Mouse (Mus musculus) neural tube, embryonic 12.5 days (tissue): Measurements from ENCODE around the gene Foxr1. TPM values are rescaled to one million over a fixed set of nuclear protein-coding genes. Genes with fewer than 3 reads are reported as not detected.
"Not testable (repeated sequence)": the region's sequence is repeated elsewhere in the genome, so short reads cannot be mapped to it uniquely, and the experiment has no call there.

Experiments
- ATAC-seq: fragments of 200-750 bp; cut with Nextera tagmentation; 2 replicates; pipeline ENCODE4 v1.8.0; 2017; ENCODE audit warnings: low read depth, mild to moderate bottlenecking, moderate TSS enrichment, moderate library complexity; ENCODE audit not compliant: low FRiP score
- H3K27ac ChIP-seq: fragments of 300-500 bp; sonication (generic); 2 replicates; pipeline ENCODE4 v1.5.1; 2016
- H3K27me3 ChIP-seq: fragments of 300-500 bp; sonication (generic); replicated peaks from 2 replicates; pipeline ENCODE4 v1.6.1; 2016; ENCODE audit warnings: mild to moderate bottlenecking
- H3K36me3 ChIP-seq: fragments of 300-500 bp; sonication (generic); 2 replicates; pipeline ENCODE4 v1.6.1; 2016; ENCODE audit warnings: mild to moderate bottlenecking
- H3K4me1 ChIP-seq: fragments of 300-500 bp; sonication (generic); 2 replicates; pipeline ENCODE4 v1.6.1; 2016
- H3K4me2 ChIP-seq: fragments of 300-500 bp; sonication (generic); replicated peaks from 2 replicates; pipeline ENCODE4 v1.6.1; 2016; ENCODE audit warnings: mild to moderate bottlenecking
- H3K4me3 ChIP-seq: fragments of 300-500 bp; sonication (generic); 2 replicates; pipeline ENCODE4 v1.5.1; 2016
- H3K9ac ChIP-seq: fragments of 300-500 bp; sonication (generic); 2 replicates; pipeline ENCODE4 v1.6.1; 2016; ENCODE audit warnings: mild to moderate bottlenecking
- H3K9me3 ChIP-seq: fragments of 300-500 bp; sonication (generic); 2 replicates; pipeline ENCODE4 v1.6.1; 2016; ENCODE audit warnings: mild to moderate bottlenecking
- WGBS: fragments of 180-500 bp; shearing (Covaris S2); methylation state at CpG from one replicate; pipeline ENCODE4 v1.1.7; 2016; 5-methylcytosine and 5-hydroxymethylcytosine counted together
- polyA plus RNA-seq: library from polyadenylated mRNA; unstranded; fragments of >200 nt; fragmentation: Nextera tagmentation; extraction: Ambion mirVana; gene quantifications from 2 replicates; pipeline ENCODE4 v1.2.1, GENCODE M21; 2016

Gene Foxr1
- polyA plus RNA-seq, 1 experiment from 2014 or later, result not detected

DNA sequence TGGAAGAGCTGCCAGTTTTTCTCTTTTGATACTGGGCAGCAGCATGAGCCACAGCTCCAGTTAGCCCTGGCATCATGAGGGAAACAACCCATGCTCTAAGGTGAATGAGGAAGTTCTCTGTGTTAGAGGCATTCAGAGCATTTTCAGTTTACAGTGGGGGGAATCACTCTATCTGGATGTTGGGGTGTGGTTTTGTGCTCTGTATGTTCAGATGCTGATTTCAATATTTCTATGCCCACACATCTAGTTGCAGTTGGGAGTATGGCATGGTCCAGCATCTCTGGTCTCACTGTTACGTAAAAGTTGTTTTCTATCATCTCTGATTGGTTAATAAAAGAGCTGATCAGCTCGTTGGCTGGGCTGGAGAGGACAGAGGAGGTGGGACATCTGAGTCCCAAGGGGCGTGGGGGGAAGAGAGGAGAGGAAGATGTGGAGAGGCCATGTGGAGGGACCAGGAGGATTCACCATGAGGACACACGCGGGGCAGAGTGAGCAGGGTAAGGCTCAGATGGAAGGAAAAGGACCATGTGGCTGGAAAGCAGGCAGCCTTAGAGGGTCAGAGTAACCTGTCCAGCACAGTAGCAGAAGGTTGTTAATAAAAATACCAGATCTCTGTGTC is 20.5 kb downstream of the Foxr1 start:
- Histone ChIP-seq H3K27me3 (no peaks in the 10 kb centered on the region), H3K9me3 (no peaks in the 10 kb centered on the region), H3K9ac (no peak overlapping the region), H3K4me1 (peaks cover 8% of the 10 kb centered on the region), H3K27ac (no peak overlapping the region), H3K4me3 (no peak overlapping the region), H3K36me3 (no peaks in the 10 kb centered on the region), H3K4me2 (no peak overlapping the region)
- ATAC-seq, result no peak
- WGBS, result 86% methylated on average over 5 of the region's 5 CpGs

DNA sequence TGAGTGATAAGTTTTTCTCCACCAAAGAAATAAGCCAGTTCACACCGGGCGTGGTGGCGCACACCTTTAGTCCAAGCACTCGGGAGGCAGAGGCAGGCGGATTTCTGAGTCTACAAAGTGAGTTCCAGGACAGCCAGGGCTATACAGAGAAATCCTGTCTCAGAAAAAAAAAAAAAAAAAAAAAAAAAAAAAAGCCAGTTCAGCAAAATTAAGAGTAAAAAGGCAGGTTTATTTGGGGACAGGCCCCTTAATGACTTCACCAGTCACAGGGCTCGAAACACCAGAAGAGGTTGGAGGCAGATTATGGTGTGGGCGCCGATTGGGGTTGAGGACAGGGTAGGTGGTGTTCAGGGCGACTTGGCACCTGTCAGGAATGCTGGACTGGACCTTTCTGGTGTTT is 21.2 kb downstream of the Foxr1 start:
- not testable (repeated sequence) for H3K4me3 ChIP-seq, H3K4me2 ChIP-seq, H3K4me1 ChIP-seq, ATAC-seq, H3K9ac ChIP-seq, H3K27ac ChIP-seq, H3K9me3 ChIP-seq, H3K36me3 ChIP-seq, H3K27me3 ChIP-seq
- 93% methylated on average over 9 of the region's 9 CpGs for WGBS

DNA sequence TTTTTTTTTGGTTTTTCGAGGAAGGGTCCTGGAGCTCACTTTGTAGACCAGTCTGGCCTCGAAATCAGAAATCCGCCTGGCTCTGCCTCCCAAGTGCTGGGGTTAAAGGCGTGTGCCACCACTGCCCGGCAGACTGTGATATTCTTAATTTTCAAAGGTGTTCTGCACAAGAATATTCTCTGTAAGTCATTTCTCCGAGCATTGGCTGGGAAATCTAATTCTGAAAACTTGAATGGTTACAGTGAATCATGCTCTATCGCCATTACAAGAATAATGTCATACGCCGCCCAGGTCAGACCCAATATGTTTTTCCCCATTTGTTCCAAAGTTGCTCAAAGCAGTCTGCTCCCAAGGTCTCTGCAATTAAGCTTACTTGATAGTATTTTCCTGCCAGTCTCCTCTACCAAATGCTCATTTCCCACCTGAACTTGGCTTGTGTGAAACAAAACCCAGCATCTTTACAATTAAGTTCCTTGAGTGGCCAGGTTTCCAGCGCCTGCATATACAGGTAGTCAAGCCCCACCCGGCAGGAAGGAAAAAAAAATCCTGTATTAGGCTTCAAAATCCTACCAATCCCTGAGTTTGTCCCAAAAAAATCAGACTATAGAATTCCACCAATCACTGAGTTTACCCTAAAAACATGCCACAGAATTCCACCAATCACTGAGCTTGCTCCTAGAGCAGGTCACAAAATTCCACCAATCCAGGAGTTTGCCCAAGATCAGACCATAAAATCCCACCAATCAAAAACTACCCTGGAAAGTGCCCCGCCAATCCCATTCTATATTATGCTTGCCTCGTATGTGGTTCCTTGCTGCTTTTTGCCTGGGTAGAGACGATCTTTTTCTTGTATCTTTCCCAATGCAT is 22.2 kb downstream of the Foxr1 start, which contains the start of gene Ccdc84:
Gene Ccdc84 (minus strand): TSS at position 51 of the 867 bp plus-strand sequence.
- peak within 1 kb of the TSS; percentile 70 for H3K4me3 ChIP-seq
- no peak for ATAC-seq
- 83% methylated on average over 14 of the region's 14 CpGs for WGBS
- H3K36me3 ChIP-seq, result peaks cover 12% of the 10 kb centered on the region
- peaks cover 8% of the 10 kb centered on the region for H3K4me1 ChIP-seq
- H3K27ac ChIP-seq, result peak within 1 kb of the TSS; percentile 37; the same call in 1 of the 2 replicates
- H3K9me3 ChIP-seq, result no peaks in the 10 kb centered on the region
- H3K4me2 ChIP-seq, result peak within 1 kb of the TSS; percentile 92
- peak within 1 kb of the TSS; percentile 77 for H3K9ac ChIP-seq
- H3K27me3 ChIP-seq, result no peaks in the 10 kb centered on the region

DNA sequence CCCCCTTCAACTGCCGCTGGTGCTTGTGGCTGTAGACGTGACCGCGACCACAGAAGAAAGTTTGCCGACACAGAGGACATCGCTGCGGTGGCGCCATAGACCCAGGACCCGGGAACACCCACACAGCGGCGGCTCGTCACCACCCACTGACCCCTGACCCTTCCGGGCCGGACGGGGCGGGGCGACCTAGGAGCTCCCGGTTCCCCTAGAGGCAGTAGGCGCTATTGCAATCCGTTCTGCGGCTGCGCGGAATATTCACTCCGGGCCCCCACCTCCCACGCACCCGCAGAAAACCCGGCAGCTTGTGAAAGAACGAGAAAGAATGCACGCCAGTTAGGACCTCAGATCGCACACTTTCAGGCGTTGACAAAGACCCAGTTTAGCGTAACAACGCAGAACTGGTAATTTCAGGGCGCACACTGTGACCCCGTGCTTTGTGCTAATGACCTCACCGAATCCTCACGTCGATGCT is 23.0 kb downstream of the Foxr1 start:
- peaks cover 8% of the 10 kb centered on the region for H3K4me1 ChIP-seq
- ATAC-seq, result peak; percentile 90
- H3K9ac ChIP-seq, result peak overlapping the region; percentile 77
- H3K9me3 ChIP-seq, result no peaks in the 10 kb centered on the region
- under 1% methylated on average over 38 of the region's 38 CpGs for WGBS
- H3K4me2 ChIP-seq, result peak overlapping the region; percentile 92
- H3K36me3 ChIP-seq, result peaks cover 18% of the 10 kb centered on the region
- peak overlapping the region; percentile 70 for H3K4me3 ChIP-seq
- H3K27me3 ChIP-seq, result no peaks in the 10 kb centered on the region
- H3K27ac ChIP-seq, result peak overlapping the region; percentile 37; the same call in 1 of the 2 replicates

DNA sequence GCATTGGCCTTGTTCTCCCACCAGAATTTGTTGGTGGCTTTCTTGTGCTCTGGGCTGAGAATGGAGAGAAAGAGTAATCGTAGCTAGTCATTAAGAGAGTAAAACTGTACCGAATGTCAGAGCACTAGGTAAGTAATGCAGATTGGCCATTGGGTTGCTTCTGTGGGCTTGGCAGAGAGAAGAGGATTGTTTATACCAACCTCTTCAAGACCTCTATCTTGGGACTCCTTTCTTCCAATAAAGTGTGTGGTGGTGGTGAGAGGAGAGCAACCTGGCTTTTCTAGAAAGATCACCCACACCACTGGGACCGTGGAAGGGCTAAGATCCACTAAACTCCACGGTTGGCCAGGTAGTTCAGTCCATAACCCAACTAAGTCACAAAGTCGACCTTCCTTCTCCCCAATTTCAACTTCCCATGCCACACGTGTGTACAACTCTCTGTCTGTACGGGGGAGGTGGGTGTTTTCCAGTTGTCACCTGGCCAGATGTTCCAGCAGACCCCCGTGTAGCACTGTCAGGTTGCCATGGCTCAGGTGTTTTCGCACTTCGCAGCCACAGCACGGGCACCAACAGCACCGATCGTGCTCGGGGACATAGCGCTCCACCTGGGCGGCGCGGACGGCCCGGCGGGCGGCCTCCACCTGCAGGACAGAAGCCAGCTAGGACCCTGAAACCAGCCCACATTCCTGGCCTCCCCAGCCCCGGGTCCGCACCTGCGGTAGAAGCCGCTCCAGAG is 23.6 kb downstream of the Foxr1 start:
- peak overlapping the region; percentile 70 for H3K4me3 ChIP-seq
- peaks cover 24% of the 10 kb centered on the region for H3K36me3 ChIP-seq
- no peaks in the 10 kb centered on the region for H3K9me3 ChIP-seq
- H3K4me1 ChIP-seq, result peaks cover 8% of the 10 kb centered on the region
- no peak overlapping the region for H3K27ac ChIP-seq
- 9% methylated on average over 26 of the region's 26 CpGs for WGBS
- H3K9ac ChIP-seq, result peak overlapping the region; percentile 77
- no peaks in the 10 kb centered on the region for H3K27me3 ChIP-seq
- peak overlapping the region; percentile 92 for H3K4me2 ChIP-seq
- peak; percentile 54 for ATAC-seq

DNA sequence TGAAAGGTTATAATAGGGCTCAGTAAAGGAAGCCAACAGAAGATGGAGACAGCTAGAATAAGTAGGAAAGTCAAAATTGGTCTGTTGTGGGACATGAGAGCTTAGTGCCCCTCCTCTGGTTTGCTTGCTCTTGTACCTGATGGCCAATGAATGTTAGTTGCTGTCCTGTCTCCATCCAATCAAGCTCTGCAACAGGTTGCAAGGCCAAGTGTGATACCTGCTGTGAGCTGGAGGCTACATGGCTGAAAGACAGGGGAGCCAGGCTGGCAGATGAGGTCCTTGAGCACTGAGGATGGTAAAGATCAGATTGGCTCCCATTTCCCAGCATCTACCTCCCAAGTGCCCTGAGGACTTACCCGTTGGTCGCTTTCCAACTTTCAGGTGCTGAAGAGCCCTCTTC is 28.2 kb downstream of the Foxr1 start:
- Histone ChIP-seq H3K9me3 (no peaks in the 10 kb centered on the region), H3K36me3 (peaks cover 58% of the 10 kb centered on the region), H3K4me1 (peaks cover 16% of the 10 kb centered on the region), H3K4me3 (no peak overlapping the region), H3K27ac (no peak overlapping the region), H3K9ac (no peak overlapping the region), H3K27me3 (no peaks in the 10 kb centered on the region), H3K4me2 (no peak overlapping the region)
- 88% methylated on average over 2 of the region's 2 CpGs for WGBS
- no peak for ATAC-seq

DNA sequence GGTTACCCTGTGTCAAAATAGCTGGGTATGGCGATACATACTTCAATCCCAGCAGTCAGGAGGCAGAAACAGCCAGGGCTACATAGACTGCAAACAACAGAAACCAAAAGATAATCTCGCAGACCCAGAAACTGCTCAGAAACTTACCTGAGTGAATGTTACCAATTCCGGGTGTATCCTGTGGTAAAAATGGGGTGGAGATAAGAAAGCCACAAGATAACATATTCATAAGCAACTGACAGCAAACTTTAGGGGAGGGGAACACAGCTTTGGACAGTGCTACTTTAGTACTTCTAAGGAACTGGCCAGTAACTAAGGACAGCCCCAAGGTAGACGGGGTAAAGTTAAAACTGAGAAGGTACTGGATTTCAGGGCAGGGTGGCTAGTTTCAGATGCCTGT is 28.6 kb downstream of the Foxr1 start:
- peaks cover 12% of the 10 kb centered on the region for H3K4me1 ChIP-seq
- no peaks in the 10 kb centered on the region for H3K9me3 ChIP-seq
- no peak overlapping the region for H3K4me3 ChIP-seq
- H3K27ac ChIP-seq, result no peak overlapping the region
- ATAC-seq, result no peak
- WGBS, result 89% methylated on average over 4 of the region's 4 CpGs
- H3K4me2 ChIP-seq, result no peak overlapping the region
- H3K9ac ChIP-seq, result no peak overlapping the region
- peaks cover 58% of the 10 kb centered on the region for H3K36me3 ChIP-seq
- no peaks in the 10 kb centered on the region for H3K27me3 ChIP-seq

DNA sequence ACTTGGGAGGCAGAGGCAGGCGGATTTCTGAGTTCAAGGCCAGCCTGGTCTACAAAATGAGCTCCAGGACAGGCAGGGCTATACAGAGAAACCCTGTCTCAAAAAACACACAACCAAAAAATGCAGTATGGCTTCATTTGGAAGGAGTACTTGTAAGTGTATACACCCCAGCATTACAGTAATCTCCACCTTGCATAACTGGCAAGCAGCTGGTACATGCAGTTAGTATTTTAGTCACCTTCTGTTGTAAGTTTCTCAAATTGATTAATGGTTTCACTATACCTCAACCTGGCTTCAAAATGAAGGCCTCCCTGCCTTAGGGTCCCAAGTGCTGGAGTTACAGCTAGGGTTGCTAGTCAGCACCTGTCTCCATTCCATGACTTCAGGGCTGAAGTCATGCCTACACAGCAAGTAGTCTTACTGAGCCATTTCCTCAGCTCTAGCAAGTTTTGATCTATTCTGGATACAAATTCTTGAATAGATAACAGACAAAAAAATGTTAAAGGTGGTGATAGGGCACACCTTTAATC is 29.3 kb downstream of the Foxr1 start:
- H3K4me1 ChIP-seq, result peaks cover 8% of the 10 kb centered on the region
- WGBS, result 86% methylated on average over 1 of the region's 1 CpGs
- H3K9ac ChIP-seq, result no peak overlapping the region
- H3K27me3 ChIP-seq, result no peaks in the 10 kb centered on the region
- H3K4me3 ChIP-seq, result no peak overlapping the region
- no peak overlapping the region for H3K4me2 ChIP-seq
- H3K9me3 ChIP-seq, result no peaks in the 10 kb centered on the region
- H3K36me3 ChIP-seq, result peaks cover 58% of the 10 kb centered on the region
- no peak for ATAC-seq
- H3K27ac ChIP-seq, result no peak overlapping the region

DNA sequence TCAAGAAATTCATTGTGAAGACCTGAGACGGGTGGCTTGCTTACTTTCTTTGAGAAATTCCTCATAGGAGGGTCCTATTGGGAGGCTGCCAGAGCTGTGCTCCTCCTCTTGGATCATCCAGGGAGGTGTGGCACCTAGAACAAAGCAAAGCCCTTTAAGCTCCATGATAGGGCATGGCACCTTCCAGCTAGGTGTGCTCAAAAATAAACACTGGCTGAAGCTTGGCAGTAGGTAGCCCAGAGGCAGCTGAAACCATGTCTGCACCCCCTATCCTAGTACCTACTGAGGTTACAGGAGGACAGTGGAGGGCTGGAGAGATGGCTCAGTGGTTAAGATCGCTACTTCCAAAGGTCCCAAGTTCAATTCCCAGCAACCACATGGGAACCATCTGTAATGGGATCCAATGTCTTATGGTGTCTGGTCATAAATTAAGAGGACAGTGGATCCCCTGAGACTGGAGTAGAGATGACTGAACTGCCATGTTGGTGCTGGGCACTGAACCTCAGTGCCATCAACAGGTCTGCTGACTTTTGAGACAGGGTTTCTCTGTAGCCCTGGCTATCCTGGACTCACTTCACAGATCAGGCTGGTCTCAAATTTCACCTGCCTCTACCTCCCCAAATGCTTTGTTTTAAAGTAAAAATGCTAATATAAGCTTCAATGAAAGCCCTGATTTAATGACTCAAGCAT is 30.1 kb downstream of the Foxr1 start:
- no peak overlapping the region for H3K27ac ChIP-seq
- peaks cover 11% of the 10 kb centered on the region for H3K4me1 ChIP-seq
- no peak for ATAC-seq
- 87% methylated on average over 2 of the region's 2 CpGs for WGBS
- H3K36me3 ChIP-seq, result peaks cover 58% of the 10 kb centered on the region
- H3K4me3 ChIP-seq, result no peak overlapping the region
- H3K9ac ChIP-seq, result no peak overlapping the region
- no peak overlapping the region for H3K4me2 ChIP-seq
- no peaks in the 10 kb centered on the region for H3K9me3 ChIP-seq
- no peaks in the 10 kb centered on the region for H3K27me3 ChIP-seq

DNA sequence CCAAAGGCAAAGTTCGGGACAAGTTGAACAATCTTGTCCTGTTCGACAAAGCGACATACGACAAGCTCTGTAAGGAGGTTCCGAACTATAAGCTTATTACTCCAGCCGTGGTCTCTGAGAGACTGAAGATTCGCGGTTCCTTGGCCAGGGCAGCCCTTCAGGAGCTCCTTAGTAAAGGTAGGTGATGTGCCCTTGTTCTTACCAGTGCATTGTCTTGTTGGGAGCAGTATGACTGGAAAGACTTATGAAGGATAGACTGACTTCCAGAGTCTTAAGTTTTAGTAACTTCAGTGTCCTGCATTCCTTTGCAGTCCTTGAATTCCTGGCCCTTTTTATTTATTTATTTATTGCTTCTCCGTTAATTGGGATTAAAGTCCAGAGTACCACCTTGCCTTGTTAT is 32.2 kb downstream of the Foxr1 start:
- not testable (repeated sequence) for ATAC-seq, H3K27me3 ChIP-seq, H3K27ac ChIP-seq, H3K9ac ChIP-seq, H3K9me3 ChIP-seq
- H3K4me1 ChIP-seq, result peaks cover 11% of the 10 kb centered on the region
- peak overlapping the region; percentile 72 for H3K4me3 ChIP-seq
- WGBS, result 83% methylated on average over 9 of the region's 9 CpGs
- peak overlapping the region; percentile 86 for H3K4me2 ChIP-seq
- H3K36me3 ChIP-seq, result peaks cover 61% of the 10 kb centered on the region

DNA sequence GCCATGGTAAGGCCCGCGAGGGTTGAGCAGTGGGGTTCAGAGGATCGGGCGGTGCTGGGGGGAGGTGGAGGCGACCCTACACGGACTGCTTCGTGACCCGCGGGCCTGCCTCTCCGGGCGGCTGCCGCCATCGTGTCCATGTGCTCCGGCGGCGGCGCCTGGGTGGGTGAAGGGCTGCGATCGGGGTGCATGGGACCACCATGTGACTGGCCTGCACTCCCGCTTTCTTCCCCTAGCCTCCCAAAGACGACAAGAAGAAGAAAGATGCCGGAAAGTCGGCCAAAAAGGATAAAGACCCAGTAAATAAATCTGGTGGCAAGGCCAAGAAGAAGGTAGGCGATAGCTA is 33.2 kb downstream of the Foxr1 start:
- peak overlapping the region; percentile 86 for H3K4me2 ChIP-seq
- H3K4me1 ChIP-seq, result peaks cover 11% of the 10 kb centered on the region
- H3K4me3 ChIP-seq, result peak overlapping the region; percentile 72
- H3K27me3 ChIP-seq, result no peaks in the 10 kb centered on the region
- peak overlapping the region; percentile 86; the same call in 1 of the 2 replicates for H3K27ac ChIP-seq
- ATAC-seq, result no peak; the same call in 1 of the 2 replicates
- peak overlapping the region; percentile 73 for H3K9ac ChIP-seq
- H3K9me3 ChIP-seq, result no peaks in the 10 kb centered on the region
- WGBS, result under 1% methylated on average over 24 of the region's 24 CpGs
- H3K36me3 ChIP-seq, result peaks cover 62% of the 10 kb centered on the region
